Mouse (Mus musculus): Measurements from ENCODE around the gene Bcl3. TPM values are rescaled to one million over a fixed set of nuclear protein-coding genes. Genes with fewer than 3 reads are reported as not detected.

Bcl3 gene
- polyA plus RNA-seq, 1 experiment: 0.18 TPM

DNA sequence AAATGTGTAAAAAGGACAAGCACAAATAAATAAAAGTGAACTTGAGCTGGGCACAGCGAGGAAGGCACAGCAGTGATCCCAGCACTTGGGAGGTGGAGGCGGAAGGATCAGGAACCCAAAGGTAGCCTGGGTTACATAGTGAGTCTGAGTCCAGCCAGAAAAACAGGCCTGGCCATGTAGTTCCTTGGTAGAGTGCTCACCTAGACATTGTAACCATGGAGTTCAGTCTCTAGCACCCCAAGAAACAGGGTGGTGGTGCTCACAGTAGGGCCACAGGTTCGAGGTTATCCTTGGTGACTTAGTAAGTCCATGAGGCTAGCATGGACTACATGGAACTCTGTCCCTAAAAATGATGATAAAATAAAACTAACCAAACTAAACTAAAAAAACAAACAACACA, 18.4 kb upstream of the Bcl3 start:
- no peaks in the 10 kb centered on the region for H3K9me3 ChIP-seq (ENCODE audit: control insufficient read depth, low read length)
- no peaks in the 10 kb centered on the region for H3K27me3 ChIP-seq (ENCODE audit: control insufficient read depth)
- TF ChIP-seq TAL1 (IDR thresholded peaks at IDR 0.05; ENCODE audit: low read length) (no peak), GATA1 (IDR thresholded peaks at IDR 0.05; ENCODE audit: low read length) (no peak)
- no peak overlapping the region for H3K4me3 ChIP-seq (replicated peaks)
- no peaks in the 10 kb centered on the region for H3K4me1 ChIP-seq (ENCODE audit: control insufficient read depth)
- no peaks in the 10 kb centered on the region for H3K36me3 ChIP-seq (ENCODE audit: control insufficient read depth)

DNA sequence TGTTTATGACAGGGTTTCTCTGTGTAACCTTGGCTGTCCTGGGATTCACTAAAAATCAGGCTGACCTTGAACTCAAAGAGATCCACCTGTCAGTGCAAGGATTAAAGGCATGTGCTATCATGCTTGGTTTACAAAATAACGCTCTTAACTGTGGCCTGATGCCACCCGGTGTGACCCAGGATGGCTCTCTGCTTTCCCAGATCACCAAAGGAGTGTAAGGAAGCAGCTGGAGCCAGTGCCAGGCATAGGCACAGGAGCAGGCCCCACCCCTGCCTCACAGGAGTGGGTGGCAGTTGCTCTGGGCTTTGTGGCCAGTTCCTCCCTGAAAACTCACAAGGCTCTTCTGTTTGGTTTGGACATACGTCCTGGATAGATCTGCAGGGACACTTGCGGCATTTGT, 17.8 kb upstream of the Bcl3 start:
- Histone ChIP-seq H3K4me3 (replicated peaks) (no peak overlapping the region), H3K36me3 (ENCODE audit: control insufficient read depth) (no peaks in the 10 kb centered on the region), H3K4me1 (ENCODE audit: control insufficient read depth) (no peaks in the 10 kb centered on the region), H3K27me3 (ENCODE audit: control insufficient read depth) (no peaks in the 10 kb centered on the region), H3K9me3 (ENCODE audit: control insufficient read depth, low read length) (no peaks in the 10 kb centered on the region)
- TF ChIP-seq TAL1 (IDR thresholded peaks at IDR 0.05; ENCODE audit: low read length) (no peak), GATA1 (IDR thresholded peaks at IDR 0.05; ENCODE audit: low read length) (no peak)

DNA sequence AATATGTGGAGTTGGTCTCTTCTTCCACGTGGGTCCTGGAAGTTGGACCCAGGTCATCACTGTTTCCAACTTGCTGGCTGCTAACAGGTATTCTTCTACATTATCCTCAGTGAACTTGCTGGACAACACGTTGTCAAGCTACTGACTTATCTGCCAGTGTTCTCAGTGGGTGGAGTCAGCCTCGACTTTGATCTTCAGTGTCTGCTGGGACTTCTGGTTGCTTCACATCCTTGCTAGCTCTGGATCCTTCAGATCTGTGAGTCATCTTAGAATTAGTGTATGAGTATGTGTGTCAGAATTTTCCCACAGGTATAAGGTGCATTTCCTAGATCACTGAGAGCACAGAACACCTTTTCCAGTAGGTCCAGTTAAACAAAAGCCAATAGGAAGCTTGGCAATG, 14.3 kb upstream of the Bcl3 start:
- H3K4me3 ChIP-seq (replicated peaks): no peak overlapping the region
- TF ChIP-seq GATA1 (IDR thresholded peaks at IDR 0.05; ENCODE audit: low read length) (no peak), TAL1 (IDR thresholded peaks at IDR 0.05; ENCODE audit: low read length) (no peak)
- no peaks in the 10 kb centered on the region for H3K27me3 ChIP-seq (ENCODE audit: control insufficient read depth)
- no peaks in the 10 kb centered on the region for H3K36me3 ChIP-seq (ENCODE audit: control insufficient read depth)
- no peaks in the 10 kb centered on the region for H3K9me3 ChIP-seq (ENCODE audit: control insufficient read depth, low read length)
- H3K4me1 ChIP-seq (ENCODE audit: control insufficient read depth): no peaks in the 10 kb centered on the region

DNA sequence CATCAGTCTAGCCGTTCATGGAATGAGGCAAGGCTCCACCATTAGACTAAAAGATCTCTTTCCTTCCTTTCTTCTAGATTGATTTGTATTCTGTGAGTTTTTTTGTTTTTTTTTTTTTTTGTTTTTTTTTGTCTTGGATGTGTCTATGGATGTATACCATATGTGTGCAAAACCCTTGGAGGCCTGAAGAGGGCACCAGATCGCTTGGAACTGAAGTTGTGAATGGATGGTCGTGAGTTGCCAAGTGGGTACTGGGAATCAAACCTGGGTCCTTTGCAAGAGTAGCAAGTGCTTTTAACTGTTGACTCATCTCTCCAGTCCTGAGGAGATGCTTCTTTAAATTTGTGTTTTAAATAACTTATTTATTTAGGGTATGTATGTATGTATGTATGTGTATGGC, 11.5 kb upstream of the Bcl3 start:
- Histone ChIP-seq H3K4me1 (ENCODE audit: control insufficient read depth) (no peaks in the 10 kb centered on the region), H3K27me3 (ENCODE audit: control insufficient read depth) (no peaks in the 10 kb centered on the region), H3K36me3 (ENCODE audit: control insufficient read depth) (no peaks in the 10 kb centered on the region), H3K4me3 (replicated peaks) (no peak overlapping the region), H3K9me3 (ENCODE audit: control insufficient read depth, low read length) (no peaks in the 10 kb centered on the region)
- TF ChIP-seq GATA1 (IDR thresholded peaks at IDR 0.05; ENCODE audit: low read length): no peak
- TF ChIP-seq TAL1 (IDR thresholded peaks at IDR 0.05; ENCODE audit: low read length): no peak

DNA sequence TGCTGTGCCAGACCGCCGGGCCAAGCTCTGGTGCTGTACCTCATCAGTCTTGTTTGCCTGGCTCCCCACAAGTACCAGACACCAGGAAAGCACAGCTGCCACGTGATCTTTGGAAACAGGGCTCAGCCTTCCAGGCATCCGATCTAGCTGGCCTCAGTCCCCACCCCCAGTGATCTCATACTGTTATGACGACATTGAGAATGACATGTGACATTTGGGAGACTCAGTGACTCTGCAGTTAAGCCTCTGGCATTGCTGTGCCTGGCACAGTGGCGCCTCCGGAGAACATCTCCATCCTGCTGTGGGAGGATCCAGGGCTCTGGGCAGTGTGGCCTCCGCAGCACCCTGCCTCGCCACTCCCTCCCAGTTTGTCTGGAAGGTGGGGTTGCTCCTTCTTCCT, 9.3 kb upstream of the Bcl3 start:
- TF ChIP-seq GATA1 (IDR thresholded peaks at IDR 0.05; ENCODE audit: low read length) (no peak), TAL1 (IDR thresholded peaks at IDR 0.05; ENCODE audit: low read length) (no peak)
- H3K27me3 ChIP-seq (ENCODE audit: control insufficient read depth): no peaks in the 10 kb centered on the region
- no peaks in the 10 kb centered on the region for H3K36me3 ChIP-seq (ENCODE audit: control insufficient read depth)
- no peaks in the 10 kb centered on the region for H3K4me1 ChIP-seq (ENCODE audit: control insufficient read depth)
- H3K9me3 ChIP-seq (ENCODE audit: control insufficient read depth, low read length): no peaks in the 10 kb centered on the region
- H3K4me3 ChIP-seq (replicated peaks): no peak overlapping the region

DNA sequence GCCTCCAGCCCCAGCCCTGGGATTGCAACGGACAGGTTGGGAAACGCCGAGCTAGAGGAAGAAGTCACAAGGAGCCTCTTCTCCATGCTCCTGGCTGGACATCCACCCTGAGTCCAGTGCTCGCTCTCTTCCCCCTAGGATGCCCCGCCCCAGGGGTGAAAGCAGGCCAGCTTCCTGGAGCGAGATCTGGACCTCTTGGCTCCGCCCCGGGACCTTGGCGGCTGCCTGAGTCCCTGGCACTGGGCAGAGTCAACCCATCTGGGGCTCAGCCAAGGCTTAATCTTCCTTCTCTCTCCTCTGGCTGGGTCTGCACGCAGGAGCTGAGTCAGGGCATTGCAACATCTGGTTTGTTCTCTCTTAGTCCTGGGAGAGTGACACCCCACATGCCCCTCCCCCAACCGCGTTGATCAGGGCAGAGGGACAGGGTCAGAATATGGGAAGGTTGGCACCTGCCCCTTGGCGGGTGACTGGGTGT, 8.1 kb upstream of the Bcl3 start:
- H3K4me1 ChIP-seq (ENCODE audit: control insufficient read depth): no peaks in the 10 kb centered on the region
- H3K27me3 ChIP-seq (ENCODE audit: control insufficient read depth): no peaks in the 10 kb centered on the region
- TF ChIP-seq TAL1 (IDR thresholded peaks at IDR 0.05; ENCODE audit: low read length): no peak
- H3K9me3 ChIP-seq (ENCODE audit: control insufficient read depth, low read length): no peaks in the 10 kb centered on the region
- no peak overlapping the region for H3K4me3 ChIP-seq (replicated peaks)
- no peaks in the 10 kb centered on the region for H3K36me3 ChIP-seq (ENCODE audit: control insufficient read depth)

DNA sequence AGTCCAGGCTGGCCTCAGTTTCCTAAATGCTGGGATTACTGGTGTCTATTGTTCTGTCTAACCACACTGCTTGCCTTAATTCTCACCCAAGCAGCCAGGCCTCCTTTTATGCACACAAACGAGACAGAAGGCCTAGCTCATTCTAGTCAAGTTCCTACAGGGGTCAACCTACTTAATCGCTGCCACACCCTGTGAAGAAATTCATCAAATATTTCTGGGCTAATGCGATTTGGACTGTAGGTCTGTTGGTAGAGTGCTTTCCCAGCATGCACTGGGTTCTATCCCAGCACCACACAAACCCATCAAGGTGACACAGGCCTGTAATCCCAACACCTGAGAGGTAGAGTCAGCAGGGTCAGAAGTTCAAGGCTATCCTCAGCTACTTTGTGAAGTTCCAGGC, 7.1 kb upstream of the Bcl3 start:
- H3K27me3 ChIP-seq (ENCODE audit: control insufficient read depth): no peaks in the 10 kb centered on the region
- H3K4me3 ChIP-seq (replicated peaks): no peak overlapping the region
- H3K4me1 ChIP-seq (ENCODE audit: control insufficient read depth): no peaks in the 10 kb centered on the region
- no peaks in the 10 kb centered on the region for H3K36me3 ChIP-seq (ENCODE audit: control insufficient read depth)
- no peaks in the 10 kb centered on the region for H3K9me3 ChIP-seq (ENCODE audit: control insufficient read depth, low read length)
- TF ChIP-seq TAL1 (IDR thresholded peaks at IDR 0.05; ENCODE audit: low read length) (no peak), GATA1 (IDR thresholded peaks at IDR 0.05; ENCODE audit: low read length) (no peak)

DNA sequence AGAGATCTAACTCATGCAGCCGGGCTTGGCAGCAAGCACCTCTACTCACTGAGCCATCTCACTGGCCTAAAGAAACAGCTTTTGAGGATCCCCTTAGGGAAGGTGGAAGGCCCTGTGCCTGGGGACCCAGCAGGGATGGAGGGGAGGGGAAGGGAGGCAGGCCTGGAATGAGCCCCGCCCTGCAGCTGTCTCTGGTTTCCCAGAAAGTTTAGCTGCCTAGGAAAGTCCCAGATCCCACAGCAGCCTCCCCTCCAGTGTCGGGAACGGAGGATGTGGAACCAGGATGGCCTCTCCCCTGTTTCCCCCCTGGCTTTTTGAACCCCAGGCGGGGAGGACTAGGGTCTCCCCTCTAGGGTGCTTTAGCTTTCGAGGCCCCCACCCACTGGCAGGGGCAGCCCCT, 4.2 kb upstream of the Bcl3 start:
- Histone ChIP-seq H3K4me3 (replicated peaks) (no peak overlapping the region), H3K4me1 (ENCODE audit: control insufficient read depth) (peaks cover 3% of the 10 kb centered on the region), H3K36me3 (ENCODE audit: control insufficient read depth) (no peaks in the 10 kb centered on the region), H3K9me3 (ENCODE audit: control insufficient read depth, low read length) (no peaks in the 10 kb centered on the region), H3K27me3 (ENCODE audit: control insufficient read depth) (peaks cover 27% of the 10 kb centered on the region)
- TF ChIP-seq TAL1 (IDR thresholded peaks at IDR 0.05; ENCODE audit: low read length) (no peak), GATA1 (IDR thresholded peaks at IDR 0.05; ENCODE audit: low read length) (no peak)

DNA sequence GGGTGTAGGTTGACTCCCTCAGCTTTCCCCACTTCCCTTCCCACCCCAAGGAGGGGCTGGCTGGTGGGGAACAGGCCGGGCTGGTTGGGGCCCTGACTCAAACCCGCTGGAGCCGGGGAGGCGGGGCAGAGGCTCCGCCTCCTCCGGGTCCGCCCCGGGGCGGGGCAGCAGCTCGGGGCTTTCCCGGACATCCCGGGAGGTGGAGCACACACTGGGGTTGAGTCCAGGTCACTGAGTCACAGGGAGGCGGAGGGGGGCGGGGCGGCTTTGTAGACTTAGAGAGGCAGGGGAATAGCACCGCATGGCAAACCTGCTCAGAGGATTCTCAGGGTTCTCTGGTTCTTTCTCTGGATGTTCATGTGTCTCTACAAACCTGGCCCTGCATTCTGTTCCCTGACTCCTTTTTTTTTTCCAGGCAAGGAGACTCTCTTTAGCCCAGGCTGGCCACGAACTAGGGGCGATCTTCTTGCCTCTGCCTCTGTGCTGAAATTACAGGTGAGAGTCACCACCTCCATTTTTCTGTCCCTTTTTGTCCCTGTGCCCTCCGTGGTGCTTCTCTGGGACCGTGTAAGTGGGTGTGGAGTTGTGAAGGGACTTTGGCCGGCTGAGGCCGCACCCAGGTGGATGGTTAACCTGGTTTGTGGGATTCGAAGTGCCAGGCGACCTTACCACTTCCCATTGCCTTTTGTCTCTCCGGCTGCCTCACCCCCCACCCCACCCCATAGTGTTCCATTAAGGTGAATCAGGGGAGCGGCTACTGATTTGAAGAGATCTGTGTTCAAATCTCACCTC, 1.8 kb upstream of the Bcl3 start:
- Histone ChIP-seq H3K9me3 (ENCODE audit: control insufficient read depth, low read length) (peaks cover 4% of the 10 kb centered on the region; the same call in 1 of the 2 replicates), H3K27me3 (ENCODE audit: control insufficient read depth) (peaks cover 33% of the 10 kb centered on the region), H3K36me3 (ENCODE audit: control insufficient read depth) (no peaks in the 10 kb centered on the region; the same call in 1 of the 2 replicates), H3K4me1 (ENCODE audit: control insufficient read depth) (peaks cover 3% of the 10 kb centered on the region), H3K4me3 (replicated peaks) (no peak overlapping the region)
- TF ChIP-seq GATA1 (IDR thresholded peaks at IDR 0.05; ENCODE audit: low read length) (no peak), TAL1 (IDR thresholded peaks at IDR 0.05; ENCODE audit: low read length) (no peak)
